Mouse (Mus musculus) C2C12 (cell line): ENCODE measurements at regions not wholly inside any gene's neighbourhood (a gene's known extent, or its start where the extent isn't known, plus 50 kb on each side); places are given as distances from the start of the nearest gene placed in this dataset.

Source experiments
- CEBPB ChIP-seq: IDR thresholded peaks from one replicate; pipeline ENCODE4 v1.6.1; 2011; ENCODE audit warnings: low read depth, mild to moderate bottlenecking, control low read depth, moderate library complexity
- CTCF ChIP-seq: IDR thresholded peaks from one replicate; pipeline ENCODE4 v1.5.1; 2011; ENCODE audit not compliant: control insufficient read depth, insufficient read depth, insufficient read length
- FOSL1 ChIP-seq: IDR thresholded peaks from one replicate; pipeline ENCODE4 v1.8.0; 2011; ENCODE audit warnings: mild to moderate bottlenecking, low read length; ENCODE audit not compliant: poor library complexity, insufficient read depth, severe bottlenecking
- MAX ChIP-seq: IDR thresholded peaks from one replicate; pipeline ENCODE4 v1.6.1; 2011; ENCODE audit warnings: mild to moderate bottlenecking, control low read depth
- MYOD1 ChIP-seq: IDR thresholded peaks from one replicate; pipeline ENCODE4 v1.6.1; 2011; ENCODE audit warnings: low read depth; ENCODE audit not compliant: control insufficient read depth, insufficient read length
- MYOG ChIP-seq: IDR thresholded peaks from one replicate; pipeline ENCODE4 v1.6.1; 2011; ENCODE audit not compliant: control insufficient read depth, insufficient read length; ENCODE audit errors: extremely low read depth
- USF1 ChIP-seq: IDR thresholded peaks from one replicate; pipeline ENCODE4 v1.6.1; 2011; ENCODE audit warnings: low read depth, mild to moderate bottlenecking, control low read depth, moderate library complexity

DNA sequence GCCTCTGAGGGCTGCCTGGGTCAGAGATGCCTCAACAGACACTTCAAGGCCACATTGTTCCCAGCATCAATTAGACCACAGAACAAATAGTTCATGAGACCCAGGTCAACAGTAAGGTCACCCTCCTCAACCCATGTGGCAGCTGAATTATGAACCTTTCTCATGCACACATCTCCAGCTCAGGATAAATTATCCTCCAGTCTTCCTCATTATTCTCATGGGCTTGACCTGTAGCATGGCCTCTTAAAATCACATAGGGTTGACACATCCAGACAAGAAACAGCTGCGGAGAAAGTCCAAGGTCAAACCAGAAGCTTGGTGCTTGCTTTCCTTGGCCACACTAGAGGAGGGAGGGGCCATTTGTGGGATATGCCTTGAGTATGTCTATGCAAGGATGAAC, 256.4 kb upstream of the Dynlrb2 start:
- TF ChIP-seq MYOD1 (no peak), MAX (no peak), CTCF (no peak), FOSL1 (no peak), USF1 (no peak), MYOG (no peak), CEBPB (no peak)
